Mouse (Mus musculus) splenic B cell, adult 2 months (primary cell): ENCODE measurements around the gene Uqcrh.
A peak's percentile ranks its signal among the peaks of the same experiment; 100 is the strongest.

Source experiments
- DNase-seq: peaks from one replicate; pipeline ENCODE4 v3.0.0-alpha.2; 2011; ENCODE audit warnings: low read depth, low spot score
- H3K27me3 ChIP-seq: 2 replicates; pipeline ENCODE4 v1.6.1; 2012; ENCODE audit warnings: mild to moderate bottlenecking, low read length, moderate library complexity, mixed read lengths; ENCODE audit not compliant: control insufficient read depth, poor library complexity, insufficient read depth, severe bottlenecking
- H3K36me3 ChIP-seq: 2 replicates; pipeline ENCODE4 v1.6.1; 2012; ENCODE audit warnings: mild to moderate bottlenecking, low read length, moderate library complexity, mixed read lengths; ENCODE audit not compliant: control insufficient read depth, poor library complexity, insufficient read depth, severe bottlenecking

Gene Uqcrh

GRCm38 (mm10) chr4:116075631-116076368, 929 bp upstream of the Uqcrh start:
- H3K36me3 ChIP-seq: peaks cover 3% of the 10 kb centered on the region; the same call in 1 of the 2 replicates
- no peaks in the 10 kb centered on the region for H3K27me3 ChIP-seq
- peak; percentile 78 for DNase-seq

DNA sequence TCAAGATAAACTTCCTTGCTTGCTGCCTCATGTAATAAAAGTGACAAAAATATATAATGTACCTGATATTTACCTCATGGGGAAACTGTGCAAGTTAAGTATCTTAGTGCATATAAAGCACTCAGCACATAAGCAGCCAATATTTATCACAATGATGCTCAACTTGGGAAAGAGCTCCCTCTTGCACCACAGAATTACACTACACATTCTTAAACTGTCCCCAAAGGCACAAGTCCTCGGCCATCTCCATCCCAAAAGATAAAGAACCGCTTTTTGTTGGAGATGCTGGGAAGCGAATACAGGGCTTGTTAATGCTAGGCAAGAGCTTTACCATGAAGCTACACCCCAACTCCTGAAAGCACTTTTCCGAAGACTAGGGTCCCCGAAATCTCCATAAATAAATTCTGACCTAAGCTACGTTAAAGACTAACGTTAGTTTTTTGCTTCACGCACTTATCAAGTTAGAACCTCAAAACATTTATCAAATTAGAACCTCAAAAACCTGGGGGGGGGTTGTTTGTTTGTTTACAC, 661 bp downstream of the Uqcrh start:
- DNase-seq: peak; percentile 60
- Histone ChIP-seq H3K36me3 (peaks cover 2% of the 10 kb centered on the region; the same call in 1 of the 2 replicates), H3K27me3 (no peaks in the 10 kb centered on the region)

DNA sequence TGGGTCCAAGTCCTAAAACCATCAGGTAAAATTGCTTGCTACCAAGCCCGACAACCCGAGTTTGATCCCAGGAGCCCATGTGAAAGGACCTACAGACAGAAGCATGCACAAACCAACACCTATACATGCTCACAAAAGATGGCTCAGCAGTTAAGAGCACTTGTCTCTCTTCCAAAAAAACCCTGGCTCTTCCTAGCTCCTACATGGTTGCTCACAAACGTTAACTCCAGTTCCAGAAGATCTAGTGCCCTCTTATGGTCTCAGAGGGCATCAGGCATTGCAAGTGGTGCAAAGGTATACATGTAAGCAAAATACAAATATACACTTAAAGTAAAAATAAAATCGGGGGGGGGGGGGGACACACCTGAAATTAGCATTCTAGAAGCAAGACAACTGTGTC, 1.7 kb downstream of the Uqcrh start:
- DNase-seq: peak; percentile 37
- peaks cover 7% of the 10 kb centered on the region for H3K36me3 ChIP-seq

GRCm38 (mm10) chr4:116070116-116070515, 4.8 kb downstream of the Uqcrh start:
- H3K27me3 ChIP-seq: no peaks in the 10 kb centered on the region
- H3K36me3 ChIP-seq: peaks cover 11% of the 10 kb centered on the region
- DNase-seq: no peak

More for the DNA sequence above, 1.7 kb downstream of the Uqcrh start:
- H3K27me3 ChIP-seq: no peaks in the 10 kb centered on the region

GRCm38 (mm10) chr4:116063855-116064254, 11.0 kb downstream of the Uqcrh start:
- no peak for DNase-seq
- Histone ChIP-seq H3K36me3 (peaks cover 8% of the 10 kb centered on the region), H3K27me3 (no peaks in the 10 kb centered on the region)

GRCm38 (mm10) chr4:116059012-116059726, 15.7 kb downstream of the Uqcrh start:
- H3K36me3 ChIP-seq: no peaks in the 10 kb centered on the region
- no peak for DNase-seq

GRCm38 (mm10) chr4:116057559-116057958, 17.3 kb downstream of the Uqcrh start:
- no peak for DNase-seq

More at GRCm38 (mm10) chr4:116059012-116059726, 15.7 kb downstream of the Uqcrh start:
- H3K27me3 ChIP-seq: no peaks in the 10 kb centered on the region

DNA sequence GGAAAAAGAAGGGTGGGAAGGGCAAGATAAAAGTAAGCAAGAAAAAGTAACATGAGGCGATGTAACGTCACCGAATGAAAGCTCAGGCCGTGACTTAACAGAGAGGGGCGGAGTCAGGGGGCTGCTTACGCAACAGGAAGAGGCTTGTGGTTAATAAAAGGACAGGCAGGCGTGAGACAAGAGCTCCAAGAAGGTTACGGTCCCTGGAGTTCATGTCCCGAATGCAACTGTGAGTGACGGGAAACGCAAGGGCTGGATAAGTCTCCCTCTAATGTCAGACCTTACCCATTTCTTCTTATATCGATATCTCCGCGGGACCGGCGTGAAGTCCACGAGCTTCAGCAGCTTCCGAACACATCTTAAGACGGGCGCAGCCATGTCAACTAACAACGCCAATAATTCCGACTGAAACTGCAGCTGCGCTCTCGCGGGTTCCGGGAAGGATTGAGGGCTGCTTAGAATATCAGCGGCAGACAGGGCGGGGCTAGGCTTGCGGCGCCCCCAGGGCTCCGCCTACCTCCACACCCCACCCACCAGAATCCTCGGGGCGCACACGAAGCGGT, 21.4 kb downstream of the Uqcrh start, which contains the start of gene Nsun4:
Nsun4 (minus strand) TSS at position 478 of the 563 bp plus-strand sequence.
- peak; percentile 95 for DNase-seq
- no peaks in the 10 kb centered on the region for H3K27me3 ChIP-seq

More at GRCm38 (mm10) chr4:116057559-116057958, 17.3 kb downstream of the Uqcrh start:
- H3K27me3 ChIP-seq: no peaks in the 10 kb centered on the region
- no peaks in the 10 kb centered on the region for H3K36me3 ChIP-seq

DNA sequence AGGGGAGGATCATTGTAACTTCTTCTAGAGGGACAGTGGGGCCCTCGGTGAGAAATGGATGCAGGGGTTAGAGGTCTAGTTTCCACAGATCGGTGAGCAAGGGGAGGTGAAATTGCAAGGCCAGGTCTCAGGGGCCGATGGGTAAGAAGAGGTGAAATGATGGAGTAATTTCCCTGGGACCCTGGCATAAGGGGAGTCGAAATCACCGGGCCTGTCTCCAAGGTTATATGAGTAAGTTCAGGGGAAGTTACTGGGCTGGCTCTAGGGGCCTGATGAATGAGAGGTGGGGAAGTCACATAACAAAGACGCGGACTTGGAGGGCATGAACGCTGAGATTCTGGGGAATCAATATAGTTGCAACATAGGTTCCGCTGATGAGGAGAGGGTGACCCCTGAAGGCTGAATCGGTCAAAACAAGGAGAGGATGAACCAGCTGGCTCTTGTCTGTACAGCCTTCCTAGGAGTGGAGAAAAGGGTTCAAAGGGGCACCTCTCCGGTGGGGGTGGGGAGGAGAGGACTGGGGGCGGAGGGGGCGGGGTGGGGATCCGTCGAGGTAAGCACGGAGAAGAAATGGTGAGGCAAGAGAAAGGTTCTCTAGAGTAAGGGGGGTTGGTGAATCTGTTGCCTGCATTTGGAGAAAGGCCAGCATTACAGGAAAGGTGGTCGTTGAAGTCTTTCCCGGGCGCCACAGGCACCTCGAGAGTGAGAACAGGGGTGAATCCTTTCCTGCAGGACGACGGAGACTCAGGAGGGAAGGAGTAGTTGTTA, 22.2 kb downstream of the Uqcrh start:
- peak; percentile 67 for DNase-seq
- H3K36me3 ChIP-seq: no peaks in the 10 kb centered on the region

More for the DNA sequence above, 21.4 kb downstream of the Uqcrh start, which contains the start of gene Nsun4:
- no peaks in the 10 kb centered on the region for H3K36me3 ChIP-seq

DNA sequence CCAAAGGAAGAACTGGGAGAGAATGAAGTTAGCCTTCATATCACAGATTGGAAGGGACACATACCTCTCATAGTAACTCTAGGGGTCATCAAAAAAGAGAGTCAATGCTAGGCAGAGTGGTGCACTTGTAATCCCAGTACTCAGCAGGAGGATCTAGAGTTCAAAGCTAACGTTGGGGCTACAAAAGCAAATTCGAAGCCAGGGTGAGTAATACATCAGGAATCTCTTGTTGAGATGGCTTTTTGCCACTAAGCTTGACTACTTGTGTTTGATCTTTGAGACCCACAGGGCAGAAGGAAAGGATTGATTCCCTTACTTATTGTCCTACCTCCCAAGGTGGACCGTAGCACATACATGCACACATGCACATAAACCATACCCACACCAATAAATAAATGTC, 25.7 kb downstream of the Uqcrh start:
- Histone ChIP-seq H3K27me3 (no peaks in the 10 kb centered on the region), H3K36me3 (0 out of 2 replicates have a peak, but pooled peaks cover 2% of the 10 kb centered on the region)
- DNase-seq: no peak

More for the DNA sequence above, 22.2 kb downstream of the Uqcrh start:
- no peaks in the 10 kb centered on the region for H3K27me3 ChIP-seq

DNA sequence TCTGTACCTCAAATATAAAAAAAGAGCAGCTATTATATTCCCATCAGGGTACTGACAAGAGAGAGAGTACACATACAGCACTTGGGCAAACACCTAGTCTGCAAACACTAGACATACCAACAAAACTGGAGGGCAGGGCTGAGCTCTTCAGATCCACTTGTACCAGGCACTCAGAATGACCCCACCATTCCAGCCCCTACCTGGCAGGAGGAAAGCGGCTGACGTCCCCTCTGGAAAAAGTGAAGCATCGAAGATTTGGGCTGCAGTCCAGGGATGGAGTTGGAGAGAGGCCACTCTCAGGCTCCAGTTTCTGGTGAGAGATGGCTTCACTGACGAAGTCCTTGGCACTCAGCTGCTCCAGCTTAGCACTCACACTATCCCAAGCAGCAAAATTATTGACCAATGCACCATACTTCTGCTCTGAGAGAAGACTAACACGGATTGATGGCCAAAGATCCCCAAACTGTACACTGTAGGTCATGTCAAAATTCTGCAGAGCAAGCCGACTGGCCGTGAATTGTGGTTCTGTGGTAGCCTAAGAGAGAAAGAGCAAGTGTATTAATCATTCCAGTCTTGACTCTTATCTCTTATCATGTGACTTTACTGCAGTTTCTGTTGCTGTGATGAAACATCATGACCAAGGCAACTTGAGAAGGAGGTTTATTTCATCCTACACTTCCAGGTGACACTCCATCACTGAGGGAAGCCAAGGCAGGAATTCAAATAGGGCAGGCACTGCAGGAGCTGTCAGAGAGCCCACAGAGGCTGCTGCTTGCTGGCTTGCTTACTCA, 26.5 kb downstream of the Uqcrh start:
- DNase-seq: no peak
- Histone ChIP-seq H3K36me3 (0 out of 2 replicates have a peak, but pooled peaks cover 2% of the 10 kb centered on the region), H3K27me3 (no peaks in the 10 kb centered on the region)

- H3K36me3 ChIP-seq: 0 out of 2 replicates have a peak, but pooled peaks cover 2% of the 10 kb centered on the region
These were observed 27.2 kb downstream of the Uqcrh start for GRCm38 (mm10) chr4:116047681-116048080.

GRCm38 (mm10) chr4:116046604-116047003, 28.3 kb downstream of the Uqcrh start:
- no peak for DNase-seq
- peaks cover 6% of the 10 kb centered on the region; the same call in 1 of the 2 replicates for H3K36me3 ChIP-seq
- H3K27me3 ChIP-seq: no peaks in the 10 kb centered on the region

More at GRCm38 (mm10) chr4:116047681-116048080, 27.2 kb downstream of the Uqcrh start:
- DNase-seq: no peak
- no peaks in the 10 kb centered on the region for H3K27me3 ChIP-seq
